Mouse (Mus musculus): Measurements from ENCODE around the gene Cox16. TPM values are rescaled to one million over a fixed set of nuclear protein-coding genes. Genes with fewer than 3 reads are reported as not detected.
"Not testable (repeated sequence)": the region's sequence is repeated elsewhere in the genome, so short reads cannot be mapped to it uniquely, and the experiment has no call there.

The Cox16 gene
- 113 to 151 TPM (median 115 TPM) in 3 replicates for total RNA-seq (2017)

DNA sequence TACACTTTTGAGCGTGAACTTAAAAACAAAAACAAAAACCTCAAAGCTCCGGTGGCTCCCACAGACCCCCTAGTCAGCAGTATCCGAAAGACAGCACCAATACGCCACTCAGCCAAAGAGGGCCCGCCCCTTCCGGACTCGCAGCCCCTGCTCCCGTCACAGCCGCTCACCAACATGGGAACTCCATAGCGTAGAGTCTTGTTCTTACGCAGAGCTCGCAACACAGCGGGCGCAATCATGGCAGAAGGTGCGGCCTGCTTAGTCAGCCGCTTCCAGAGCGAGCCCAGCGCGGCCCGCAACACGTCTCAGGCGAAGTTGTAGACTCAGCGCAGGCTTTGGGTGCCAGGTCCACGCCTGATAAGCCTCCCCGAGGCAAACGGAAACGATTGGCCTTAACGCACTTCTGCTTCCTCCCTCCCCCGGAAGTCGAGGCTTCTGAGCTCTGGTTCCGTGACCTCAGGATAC lies at the start of gene Cox16:
TSS of gene Cox16 (minus strand) at position 401 of the 465 bp plus-strand sequence.
- peak; percentile 93 for ATAC-seq (replicated peaks; ENCODE audit: insufficient number of reproducible peaks, low FRiP score, low TSS enrichment, poor library complexity, severe bottlenecking)

DNA sequence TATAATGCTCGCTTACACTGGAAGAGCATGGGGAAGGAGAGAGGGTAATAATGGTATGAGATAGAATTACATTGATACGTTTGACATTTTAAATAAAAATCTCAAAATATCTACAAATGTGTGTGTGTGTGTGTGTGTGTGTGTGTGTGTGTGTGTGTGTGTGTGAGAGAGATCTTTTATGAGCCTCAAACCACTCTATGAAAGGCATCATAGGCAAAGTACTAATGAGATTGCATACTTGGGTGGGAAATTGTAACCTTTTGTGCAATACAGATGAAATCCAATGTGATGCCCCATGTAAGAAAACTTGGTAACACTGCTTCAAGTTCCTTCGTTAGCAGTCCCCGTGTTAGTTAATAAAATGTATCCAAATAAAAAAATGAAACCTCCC lies 48.1 kb upstream of the Cox16 start:
- no peak for ATAC-seq (replicated peaks; ENCODE audit: insufficient number of reproducible peaks, low FRiP score, low TSS enrichment, poor library complexity, severe bottlenecking)

DNA sequence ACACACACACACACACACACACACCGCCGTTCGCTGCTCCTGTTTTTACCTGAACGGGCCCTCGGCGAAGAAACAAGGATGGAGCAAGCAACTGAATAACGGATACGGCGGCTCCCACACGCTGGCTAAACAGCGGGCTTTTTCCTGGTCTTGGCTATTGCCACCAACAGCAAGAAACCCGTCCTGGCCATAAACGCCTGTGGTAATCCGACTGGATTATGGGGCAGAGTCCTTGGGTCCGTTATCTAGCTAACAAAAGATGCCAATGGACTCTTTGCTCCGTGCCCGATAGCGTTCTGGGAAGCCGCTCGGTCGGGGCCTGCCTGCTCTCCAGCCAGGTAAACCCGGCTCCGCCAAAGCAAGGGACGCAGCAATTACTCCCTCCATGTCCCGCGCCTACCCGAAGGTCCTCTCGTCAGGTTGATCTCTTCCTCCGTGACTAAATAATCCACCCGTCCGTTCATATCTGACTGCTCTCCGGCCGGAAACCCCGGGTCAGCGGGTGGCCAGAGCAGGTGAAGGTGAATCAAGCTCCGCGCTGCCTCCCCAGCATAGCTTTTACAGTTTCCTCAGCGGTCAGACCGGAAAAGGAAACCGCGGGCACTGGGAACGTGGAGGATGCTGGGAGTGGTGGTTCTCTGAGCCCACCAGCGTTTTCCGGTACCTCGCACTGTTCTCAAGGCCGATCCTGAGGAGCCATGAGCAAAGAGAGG lies 47.5 kb upstream of the Cox16 start, which contains the start of the genes Gm20498 and Synj2bp:
TSS of gene Gm20498 (minus strand) at position 590 of the 713 bp plus-strand sequence.
TSS of gene Synj2bp (minus strand) at position 596 of the 713 bp plus-strand sequence.
- peak; percentile 95 for ATAC-seq (replicated peaks; ENCODE audit: insufficient number of reproducible peaks, low FRiP score, low TSS enrichment, poor library complexity, severe bottlenecking)

DNA sequence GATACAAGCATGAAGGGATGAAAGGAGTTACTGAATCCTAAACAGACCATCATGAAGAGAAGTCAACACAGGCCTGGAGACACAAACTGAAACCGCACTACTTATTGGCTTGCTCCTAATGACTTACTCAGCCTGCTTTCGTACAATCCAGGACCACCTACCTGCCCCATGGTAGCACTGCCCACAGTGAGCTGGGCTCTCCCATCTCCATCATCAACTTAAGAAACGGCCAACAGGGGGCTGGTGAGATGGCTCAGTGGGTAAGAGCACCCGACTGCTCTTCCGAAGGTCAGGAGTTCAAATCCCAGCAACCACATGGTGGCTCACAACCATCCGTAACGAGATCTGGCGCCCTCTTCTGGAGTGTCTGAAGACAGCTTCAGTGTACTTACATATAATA lies 45.7 kb upstream of the Cox16 start:
- ATAC-seq (replicated peaks; ENCODE audit: insufficient number of reproducible peaks, low FRiP score, low TSS enrichment, poor library complexity, severe bottlenecking) = not testable (repeated sequence)

DNA sequence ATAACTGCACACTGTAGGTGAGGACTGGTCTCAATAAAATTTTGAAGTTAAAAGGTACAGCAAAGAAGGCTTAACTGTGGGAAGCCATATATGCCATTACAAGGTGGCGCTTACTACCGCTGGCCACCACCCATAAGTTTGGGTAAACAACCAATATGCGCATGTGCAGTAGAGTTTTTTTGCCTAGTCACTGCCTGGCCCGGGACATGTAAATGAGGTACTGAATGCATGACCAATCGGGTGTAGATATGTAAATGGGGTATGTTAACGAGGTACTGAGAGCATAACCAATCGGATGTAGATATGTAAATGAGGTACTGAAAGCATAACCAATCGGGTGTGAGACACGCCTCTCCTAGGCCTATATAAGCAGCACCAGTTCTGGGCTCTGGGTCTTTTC lies 12.0 kb upstream of the Cox16 start:
- ATAC-seq (replicated peaks; ENCODE audit: insufficient number of reproducible peaks, low FRiP score, low TSS enrichment, poor library complexity, severe bottlenecking) = not testable (repeated sequence)

DNA sequence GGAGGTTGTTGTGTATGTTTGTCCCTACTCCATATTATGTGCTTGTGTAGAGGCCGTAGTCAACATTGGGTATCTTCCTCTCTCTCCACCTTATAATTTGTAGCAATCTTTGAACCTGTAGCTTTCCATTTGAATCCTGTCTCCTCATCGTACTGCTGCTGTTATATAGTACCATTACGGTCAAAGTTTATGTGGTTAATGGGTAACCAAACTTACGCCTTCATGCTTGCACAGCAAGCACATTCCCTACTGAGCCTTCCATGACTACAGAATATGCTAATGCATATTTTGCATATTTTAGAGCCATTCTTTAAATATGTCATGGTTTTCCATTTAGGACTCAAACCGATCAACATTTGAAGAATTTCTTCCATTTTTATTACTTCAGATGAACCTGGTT lies 5.6 kb upstream of the Cox16 start:
- ATAC-seq (replicated peaks; ENCODE audit: insufficient number of reproducible peaks, low FRiP score, low TSS enrichment, poor library complexity, severe bottlenecking) = no peak

DNA sequence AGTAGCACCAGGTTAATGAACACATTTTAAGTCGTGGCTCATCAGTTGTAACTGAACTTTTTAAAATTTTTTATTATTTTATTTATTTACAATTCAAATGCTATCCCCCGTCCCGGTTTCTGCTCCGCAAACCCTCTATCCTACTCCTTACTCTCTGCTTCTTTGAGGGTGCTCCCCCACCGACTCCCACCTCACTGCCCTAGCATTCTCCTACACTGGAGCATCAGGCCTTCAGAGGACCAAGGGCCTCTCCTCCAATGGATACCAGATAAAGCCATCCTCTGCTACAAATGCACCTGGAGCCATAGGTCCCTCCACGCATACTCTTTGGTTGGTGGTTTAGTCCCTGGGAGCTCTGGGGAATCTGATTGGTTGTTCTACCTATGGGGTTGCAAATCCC lies 384 bp upstream of the Cox16 start:
- ATAC-seq (replicated peaks; ENCODE audit: insufficient number of reproducible peaks, low FRiP score, low TSS enrichment, poor library complexity, severe bottlenecking) = no peak

DNA sequence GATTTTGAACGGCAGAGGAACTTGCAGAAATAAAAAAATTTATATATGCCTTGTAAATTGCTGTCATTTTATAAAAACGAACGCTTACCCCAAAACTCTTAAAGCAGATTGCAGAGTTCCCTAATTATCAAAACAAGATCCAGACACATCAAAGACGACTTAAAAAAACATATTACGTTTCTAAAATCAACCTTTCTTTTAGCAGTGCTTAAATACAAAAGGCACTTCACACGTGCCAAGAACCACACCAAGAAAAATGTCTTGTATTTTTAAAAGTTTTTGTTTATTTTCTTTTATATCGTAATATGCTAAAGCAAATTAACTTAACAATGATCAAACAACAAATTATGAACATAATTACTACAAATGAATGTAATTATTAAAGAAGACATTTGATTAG lies 715 bp downstream of the Cox16 start:
- ATAC-seq (replicated peaks; ENCODE audit: insufficient number of reproducible peaks, low FRiP score, low TSS enrichment, poor library complexity, severe bottlenecking) = no peak

DNA sequence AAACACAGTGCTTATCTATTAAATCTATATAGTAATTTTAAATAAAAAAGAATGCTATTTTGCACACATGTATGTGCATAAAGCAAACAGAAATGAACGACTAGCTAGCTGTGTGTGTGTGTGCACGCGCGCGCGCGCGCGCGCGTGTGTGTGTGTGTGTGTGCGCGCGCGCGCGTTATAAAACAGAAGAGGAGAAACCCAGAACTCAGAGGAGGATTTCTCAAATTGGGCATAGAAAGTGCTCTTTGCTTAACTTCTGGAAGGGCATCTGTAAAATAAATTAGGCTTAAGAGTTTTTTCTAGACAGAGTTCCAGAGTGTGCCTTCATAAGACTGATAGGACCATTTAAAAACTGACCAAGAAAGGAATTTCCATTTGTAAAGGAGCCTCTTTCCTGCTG lies 1.3 kb downstream of the Cox16 start:
- no peak for ATAC-seq (replicated peaks; ENCODE audit: insufficient number of reproducible peaks, low FRiP score, low TSS enrichment, poor library complexity, severe bottlenecking)

DNA sequence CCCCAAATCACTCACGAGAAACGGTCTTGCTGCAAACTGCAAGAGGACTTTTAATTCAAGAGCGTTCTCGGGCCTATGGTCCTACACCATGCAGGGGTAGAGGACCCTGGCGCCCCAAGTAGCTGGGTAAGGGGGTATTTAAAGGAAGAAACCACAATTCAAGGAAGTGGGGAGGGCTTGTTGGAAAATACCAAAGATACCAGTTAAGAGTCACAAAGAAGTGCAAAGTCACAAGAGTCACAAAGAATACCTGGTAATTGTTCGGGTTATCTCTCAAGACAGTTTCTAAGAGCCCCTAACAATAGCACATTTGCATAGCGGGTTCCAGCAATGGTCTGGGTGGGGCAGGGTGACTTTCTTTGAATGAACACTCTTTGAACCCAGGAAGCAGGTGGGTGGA lies 25.9 kb downstream of the Cox16 start:
- not testable (repeated sequence) for ATAC-seq (replicated peaks; ENCODE audit: insufficient number of reproducible peaks, low FRiP score, low TSS enrichment, poor library complexity, severe bottlenecking)

DNA sequence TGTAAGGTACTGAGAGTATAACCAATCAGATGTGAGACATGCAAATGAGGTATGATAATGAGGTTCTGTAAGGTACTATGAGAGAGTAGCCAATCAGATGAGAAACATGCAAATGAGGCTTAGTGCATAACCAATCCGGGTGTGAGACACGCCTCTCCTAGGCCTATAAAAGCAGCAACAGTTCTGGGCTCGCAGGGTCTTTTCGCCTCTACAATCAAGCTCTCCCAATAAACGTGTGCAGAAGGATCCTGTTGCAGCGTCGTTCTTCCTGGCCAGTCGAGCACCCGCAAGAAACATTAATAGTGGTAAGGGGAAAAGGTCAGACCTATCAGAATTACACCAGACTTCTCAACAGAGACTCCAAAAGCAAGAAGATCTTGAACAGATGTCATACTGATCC lies 45.9 kb downstream of the Cox16 start:
- not testable (repeated sequence) for ATAC-seq (replicated peaks; ENCODE audit: insufficient number of reproducible peaks, low FRiP score, low TSS enrichment, poor library complexity, severe bottlenecking)

DNA sequence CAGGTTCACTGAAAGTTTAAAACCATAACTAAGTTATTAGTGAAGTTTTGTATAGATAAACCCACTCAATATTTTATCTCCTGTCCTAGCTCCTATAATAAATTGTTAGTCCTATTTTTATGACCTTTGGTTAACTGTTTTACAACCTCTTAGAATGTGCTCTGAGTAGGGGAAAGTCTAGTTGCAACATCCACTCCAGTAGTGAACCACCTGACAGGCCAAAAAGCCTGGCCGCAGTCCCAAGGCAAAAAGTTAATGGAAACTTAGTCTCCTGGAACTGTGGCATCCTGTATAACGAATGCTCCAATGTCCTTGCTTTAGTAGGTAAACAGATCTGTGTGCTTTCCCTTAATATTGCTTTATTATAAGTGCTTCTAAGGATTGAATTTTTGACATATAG lies 50.1 kb downstream of the Cox16 start:
- not testable (repeated sequence) for ATAC-seq (replicated peaks; ENCODE audit: insufficient number of reproducible peaks, low FRiP score, low TSS enrichment, poor library complexity, severe bottlenecking)

DNA sequence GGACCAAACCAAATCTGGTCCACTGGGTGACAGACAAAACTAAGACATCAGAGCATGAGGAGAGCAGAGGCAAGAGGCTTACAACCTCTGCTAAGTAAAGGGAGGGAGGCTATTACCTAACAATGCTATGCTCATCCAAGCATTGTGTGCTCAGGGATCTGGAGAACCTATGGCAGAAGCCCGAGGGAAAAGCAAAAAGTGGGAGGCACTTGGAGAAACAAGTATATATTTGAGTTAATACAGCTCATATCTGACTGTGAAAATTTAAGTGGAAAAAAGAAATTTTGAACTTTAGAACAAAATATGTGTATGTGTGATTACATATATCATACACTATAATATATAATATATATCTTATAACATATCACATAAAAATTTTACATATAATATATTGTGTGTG lies 63.1 kb downstream of the Cox16 start, which contains the start of gene Adam4:
TSS of gene Adam4 (minus strand) at position 101 of the 400 bp plus-strand sequence.
- ATAC-seq (replicated peaks; ENCODE audit: insufficient number of reproducible peaks, low FRiP score, low TSS enrichment, poor library complexity, severe bottlenecking) = no peak

DNA sequence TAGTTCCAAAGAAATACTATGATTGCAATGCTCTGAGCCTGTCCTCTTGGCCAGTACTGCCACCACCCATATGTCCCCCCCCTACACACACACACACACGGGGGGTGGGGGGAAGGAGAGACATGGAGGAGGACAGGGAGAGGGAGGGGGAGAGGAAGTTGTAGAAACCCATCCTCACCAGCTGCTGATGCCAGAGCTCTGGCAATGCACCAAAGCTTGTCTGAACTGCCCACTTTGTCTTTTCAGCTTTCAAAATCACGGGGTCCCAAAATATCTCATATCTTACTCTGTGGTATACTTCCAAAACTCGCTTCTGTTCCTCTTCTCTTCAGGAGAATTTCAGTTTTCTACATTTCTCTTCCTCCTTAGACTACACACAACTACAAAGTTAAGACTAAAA lies 71.7 kb downstream of the Cox16 start:
- no peak for ATAC-seq (replicated peaks; ENCODE audit: insufficient number of reproducible peaks, low FRiP score, low TSS enrichment, poor library complexity, severe bottlenecking)

DNA sequence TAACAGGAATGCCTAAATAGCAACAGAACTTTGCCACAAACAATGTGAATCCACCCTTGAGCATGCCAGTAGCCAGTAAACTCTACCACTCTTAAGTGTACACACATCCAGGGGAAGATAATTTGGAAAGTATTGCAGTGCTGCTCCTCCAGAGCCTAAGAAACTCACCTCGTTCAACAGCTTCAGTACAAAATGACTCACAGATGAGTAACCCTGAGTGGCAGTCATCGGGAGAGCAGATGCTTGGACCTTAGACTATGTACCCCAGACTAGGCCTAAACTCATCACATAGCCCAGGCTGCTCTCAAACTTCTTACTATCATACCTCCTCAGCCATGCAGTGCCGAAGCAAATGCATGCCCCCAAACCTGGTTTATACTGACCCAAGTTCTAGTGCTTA lies 76.0 kb downstream of the Cox16 start:
- ATAC-seq (replicated peaks; ENCODE audit: insufficient number of reproducible peaks, low FRiP score, low TSS enrichment, poor library complexity, severe bottlenecking) = no peak

DNA sequence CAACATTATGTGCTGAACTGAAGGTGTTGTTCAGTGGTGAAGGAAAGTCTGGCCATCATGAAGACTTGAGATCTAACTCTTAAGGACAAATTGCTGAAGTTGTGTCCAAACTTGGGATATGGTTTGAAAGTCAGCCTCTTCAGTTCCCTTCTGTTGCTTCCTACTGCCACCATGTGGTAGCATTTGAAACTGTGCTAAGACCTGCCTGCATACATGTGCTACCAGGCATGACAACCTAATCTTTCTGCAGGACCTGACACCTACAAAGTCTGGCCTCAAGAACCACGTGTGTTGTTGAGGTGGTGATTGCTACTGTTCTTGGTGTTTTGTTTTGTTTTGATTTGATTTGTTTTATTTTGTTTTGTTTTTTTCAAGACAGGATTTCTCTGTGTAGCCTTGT lies 82.7 kb downstream of the Cox16 start:
- ATAC-seq (replicated peaks; ENCODE audit: insufficient number of reproducible peaks, low FRiP score, low TSS enrichment, poor library complexity, severe bottlenecking) = no peak

DNA sequence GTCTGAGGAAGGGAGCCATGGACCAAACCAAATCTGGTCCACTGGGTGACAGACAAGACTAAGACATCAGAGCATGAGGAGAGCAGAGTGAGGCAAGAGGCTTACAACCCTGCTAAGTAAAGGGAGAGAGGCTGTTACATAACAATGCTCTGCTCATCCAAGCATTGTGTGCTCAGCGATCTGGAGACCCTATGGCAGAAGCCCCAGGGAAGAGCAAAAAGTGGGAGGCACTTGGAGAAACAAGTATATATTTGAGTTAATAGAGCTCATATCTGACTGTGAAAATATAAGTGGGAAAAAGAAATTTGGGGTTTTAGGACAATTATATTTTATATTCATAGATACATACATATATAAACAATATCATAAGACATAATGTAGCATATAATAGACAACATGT lies 105.6 kb downstream of the Cox16 start, which contains the start of gene Gm4787:
TSS of gene Gm4787 (minus strand) at position 101 of the 400 bp plus-strand sequence.
- not testable (repeated sequence) for ATAC-seq (replicated peaks; ENCODE audit: insufficient number of reproducible peaks, low FRiP score, low TSS enrichment, poor library complexity, severe bottlenecking)

DNA sequence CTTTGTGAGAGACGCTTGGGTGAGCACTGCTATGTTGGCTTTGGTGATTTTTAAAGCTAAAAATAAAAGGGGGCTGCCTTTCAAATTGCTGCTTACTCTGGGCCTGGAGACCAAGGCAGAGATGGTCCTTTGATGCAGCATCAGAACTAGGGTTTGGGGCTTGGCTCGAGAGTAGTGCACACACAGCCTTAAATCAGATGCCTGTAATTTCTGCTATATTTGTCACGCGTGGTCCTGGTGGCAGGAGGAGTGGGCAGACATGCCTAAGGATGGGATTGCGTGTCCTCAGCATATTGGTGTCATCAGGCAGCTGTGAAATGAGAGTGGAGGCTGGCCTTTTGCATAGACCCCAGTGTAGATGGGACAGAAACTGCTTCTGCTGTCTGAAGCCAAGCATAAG lies 151.1 kb downstream of the Cox16 start:
- no peak for ATAC-seq (replicated peaks; ENCODE audit: insufficient number of reproducible peaks, low FRiP score, low TSS enrichment, poor library complexity, severe bottlenecking)

DNA sequence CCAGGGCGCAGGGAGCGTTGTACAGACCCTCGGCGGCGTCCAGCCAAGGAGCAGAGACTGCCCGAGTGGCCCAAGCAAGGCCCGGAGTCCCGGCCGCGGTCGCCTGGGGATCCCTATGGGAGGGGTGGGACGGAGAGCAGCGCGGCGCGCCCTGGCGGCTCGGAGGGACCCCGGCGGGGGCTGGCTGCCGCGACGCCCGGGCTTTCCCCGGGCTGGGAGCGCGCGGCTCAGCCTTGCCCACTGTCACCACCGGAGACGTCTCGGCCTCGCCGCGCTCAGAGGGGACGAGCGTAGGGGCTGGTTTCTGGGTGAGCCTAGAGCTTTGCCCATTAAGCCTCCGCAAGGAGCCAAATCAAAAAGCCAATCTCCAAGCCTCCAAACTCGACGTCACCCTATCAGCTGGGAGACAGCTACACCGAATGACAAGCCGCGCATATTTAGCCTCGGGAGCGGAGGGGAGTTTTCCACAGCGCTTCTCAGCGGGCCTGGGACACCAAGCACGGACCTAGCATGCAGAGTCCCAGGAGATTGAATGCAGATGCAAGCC lies 152.0 kb downstream of the Cox16 start, which contains the start of gene Slc8a3:
TSS of gene Slc8a3 (minus strand) at position 306 of the 547 bp plus-strand sequence.
- ATAC-seq (replicated peaks; ENCODE audit: insufficient number of reproducible peaks, low FRiP score, low TSS enrichment, poor library complexity, severe bottlenecking) = no peak
